Mouse (Mus musculus) ES-CJ7 (cell line): Measurements from ENCODE around the gene Elfn2.

ENCODE experiments used
- DNase-seq: peaks from one replicate; pipeline ENCODE4 v3.0.0; 2011; ENCODE audit warnings: low read depth, low spot score

Gene Elfn2

DNA sequence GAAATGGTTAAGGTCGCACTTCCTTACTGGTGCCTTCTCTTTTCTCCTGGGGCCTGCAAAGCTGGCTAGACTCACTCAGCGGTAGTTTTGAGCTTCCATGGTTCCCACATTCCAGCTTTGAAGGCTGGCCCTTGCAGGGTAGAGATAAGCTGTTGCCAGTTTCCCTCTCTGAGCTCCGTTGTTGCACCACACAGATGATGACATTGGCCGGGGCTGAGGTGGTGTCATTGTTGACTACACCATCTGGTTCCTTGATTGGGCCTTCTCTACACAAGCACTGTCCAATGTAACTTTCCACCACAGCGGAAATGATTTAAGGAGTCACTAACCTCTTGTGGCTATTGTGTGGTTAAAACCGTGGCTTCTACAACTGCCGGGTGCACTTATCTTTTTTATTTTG is 2.0 kb upstream of the Elfn2 start:
- DNase-seq = no peak

GRCm38 (mm10) chr15:78720094-78720493 is 1.5 kb upstream of the Elfn2 start:
- DNase-seq = peak; percentile 84

GRCm38 (mm10) chr15:78719416-78719815 is 845 bp upstream of the Elfn2 start:
- DNase-seq = peak; percentile 28

GRCm38 (mm10) chr15:78716936-78717335 is 1.6 kb downstream of the Elfn2 start:
- no peak for DNase-seq

GRCm38 (mm10) chr15:78715856-78716255 is 2.7 kb downstream of the Elfn2 start:
- DNase-seq = no peak

- no peak for DNase-seq
Measured at GRCm38 (mm10) chr15:78713751-78714150, 4.8 kb downstream of the Elfn2 start.

DNA sequence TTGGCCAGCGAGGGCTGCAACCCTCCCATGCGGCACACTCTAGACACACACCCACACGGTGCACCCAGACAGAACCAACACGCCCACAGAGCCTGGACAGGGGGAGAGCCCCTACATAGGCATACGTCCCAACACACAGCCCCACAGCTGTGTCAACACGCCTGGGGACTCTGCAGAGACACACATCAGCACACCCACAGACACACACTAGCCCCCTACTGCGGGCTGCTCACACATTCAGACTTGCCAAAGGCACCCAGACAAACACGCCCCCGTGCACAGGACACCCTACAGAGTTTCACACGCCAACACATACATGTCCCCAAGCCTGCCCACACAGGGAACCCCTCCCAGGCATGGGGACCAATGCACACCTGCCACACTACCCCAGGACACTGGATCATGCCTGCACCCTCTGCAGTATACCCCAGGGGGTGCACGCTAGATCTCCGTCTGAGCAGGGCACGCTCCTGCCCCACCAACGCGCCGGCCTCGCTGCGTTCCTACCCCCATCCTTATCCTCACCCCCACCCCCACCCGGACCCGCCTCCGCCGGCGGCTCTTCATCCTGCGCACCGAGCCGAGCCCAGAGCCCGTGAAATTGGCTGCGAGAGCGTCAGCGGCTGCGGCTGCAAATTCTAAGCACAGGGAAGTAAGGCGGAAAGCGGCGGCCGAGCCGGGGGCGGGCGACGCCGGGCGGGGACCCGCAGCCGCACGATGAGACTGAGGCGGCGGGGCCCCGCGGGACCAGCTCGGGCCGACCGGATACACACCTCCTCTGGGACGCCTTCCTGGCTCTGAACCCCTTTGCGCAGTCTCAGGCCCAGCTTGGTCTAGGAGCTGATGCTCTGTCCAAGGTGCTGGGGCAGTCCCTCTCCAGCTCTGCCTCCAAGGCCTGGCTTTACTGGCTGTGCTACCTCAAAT is 6.0 kb downstream of the Elfn2 start:
- DNase-seq = peak; percentile 75

GRCm38 (mm10) chr15:78711935-78712334 is 6.6 kb downstream of the Elfn2 start:
- no peak for DNase-seq

GRCm38 (mm10) chr15:78710634-78711033 is 7.9 kb downstream of the Elfn2 start:
- no peak for DNase-seq

- no peak for DNase-seq
Measured at GRCm38 (mm10) chr15:78709767-78710166, 8.8 kb downstream of the Elfn2 start.

DNA sequence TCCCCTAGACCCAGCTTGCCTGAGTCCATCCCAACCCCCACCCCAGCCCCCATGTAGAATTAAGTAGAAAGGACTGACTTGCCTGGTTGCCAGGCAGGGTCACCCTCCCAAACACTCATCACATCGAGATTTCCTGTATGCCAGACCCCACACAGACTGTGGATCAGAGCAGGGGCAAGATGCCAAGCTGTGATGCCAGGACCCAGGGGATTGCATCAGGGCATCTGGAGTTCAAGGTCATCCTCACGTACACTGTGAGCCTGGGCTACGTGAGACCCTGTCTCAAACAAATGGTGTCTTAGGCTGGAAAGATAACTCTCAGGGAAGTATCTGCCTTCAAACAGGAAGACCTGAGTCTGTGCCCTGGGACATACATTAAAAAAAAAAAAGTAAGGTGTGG is 11.9 kb downstream of the Elfn2 start:
- DNase-seq = no peak

DNA sequence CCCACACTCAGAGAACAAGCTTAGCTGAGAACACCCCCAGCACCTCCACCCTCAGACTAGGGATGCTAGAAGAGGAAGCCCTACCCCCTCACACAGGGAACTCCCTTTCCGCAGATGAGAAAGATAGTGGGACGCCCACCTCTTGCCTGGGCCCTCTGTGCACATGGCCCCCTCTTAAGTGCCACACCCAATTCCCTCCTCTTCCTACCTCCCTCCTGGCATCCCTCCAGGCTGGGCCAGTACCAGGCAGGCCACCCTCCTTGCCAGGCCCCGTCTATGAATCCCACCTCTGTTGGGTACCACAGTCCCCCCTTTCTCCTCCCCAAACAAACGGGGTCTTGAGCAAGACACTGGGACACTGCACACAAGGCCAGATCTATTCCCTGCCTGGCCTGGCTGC is 13.7 kb downstream of the Elfn2 start:
- no peak for DNase-seq

- no peak for DNase-seq
Measured at GRCm38 (mm10) chr15:78704007-78704406, 14.6 kb downstream of the Elfn2 start.

GRCm38 (mm10) chr15:78700420-78700819 is 18.2 kb downstream of the Elfn2 start:
- DNase-seq = no peak

DNA sequence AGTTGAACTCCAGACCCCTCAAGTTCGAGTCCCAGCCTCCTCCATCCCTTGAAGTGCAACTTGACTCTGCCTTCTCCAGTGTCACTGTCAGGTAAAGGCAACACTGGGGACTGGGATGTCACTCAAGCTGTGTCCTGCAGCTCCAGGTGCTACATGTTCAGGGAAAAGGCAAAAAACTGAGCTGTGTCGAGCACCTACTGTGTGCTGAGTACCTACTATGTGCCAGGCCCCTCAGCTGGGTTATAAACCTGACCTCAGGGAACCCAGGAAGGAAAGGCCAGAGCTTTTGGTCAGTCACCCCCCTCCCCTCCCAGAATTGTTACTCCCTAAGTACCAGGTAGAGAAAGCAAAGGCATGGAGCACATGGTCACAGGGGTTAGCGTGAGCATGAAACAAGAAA is 19.1 kb downstream of the Elfn2 start:
- DNase-seq = no peak

DNA sequence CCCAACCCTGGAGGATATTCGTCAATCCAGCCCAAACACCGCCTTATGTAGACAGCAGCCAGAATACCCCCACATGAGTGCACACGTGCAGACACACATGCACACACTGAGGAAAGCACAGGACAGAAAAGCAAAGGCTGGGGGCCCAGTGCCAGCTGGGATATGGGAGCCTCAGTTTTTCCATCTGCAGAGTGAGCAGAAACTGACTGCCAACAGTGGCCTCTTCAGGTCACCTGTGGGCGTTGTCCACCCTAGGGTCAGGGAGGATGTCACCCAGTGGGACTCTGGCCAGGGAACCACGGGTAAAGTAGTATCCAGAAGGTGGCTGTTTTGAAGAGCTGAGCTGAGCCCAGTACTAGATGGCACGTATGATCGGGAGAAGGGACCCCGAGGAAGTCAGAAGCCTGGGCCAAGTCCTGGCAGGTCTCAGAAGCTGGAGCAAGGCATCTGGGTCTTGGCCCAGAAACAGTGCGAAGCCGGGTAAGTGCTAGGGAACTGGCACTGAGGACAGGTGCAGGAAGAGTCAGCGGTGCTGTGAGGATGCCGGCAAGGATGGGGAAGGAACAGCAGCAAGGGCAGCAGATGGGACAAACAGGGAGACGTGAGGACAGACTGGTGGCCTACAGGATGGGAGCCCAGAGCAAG is 20.0 kb downstream of the Elfn2 start:
- DNase-seq = no peak

DNA sequence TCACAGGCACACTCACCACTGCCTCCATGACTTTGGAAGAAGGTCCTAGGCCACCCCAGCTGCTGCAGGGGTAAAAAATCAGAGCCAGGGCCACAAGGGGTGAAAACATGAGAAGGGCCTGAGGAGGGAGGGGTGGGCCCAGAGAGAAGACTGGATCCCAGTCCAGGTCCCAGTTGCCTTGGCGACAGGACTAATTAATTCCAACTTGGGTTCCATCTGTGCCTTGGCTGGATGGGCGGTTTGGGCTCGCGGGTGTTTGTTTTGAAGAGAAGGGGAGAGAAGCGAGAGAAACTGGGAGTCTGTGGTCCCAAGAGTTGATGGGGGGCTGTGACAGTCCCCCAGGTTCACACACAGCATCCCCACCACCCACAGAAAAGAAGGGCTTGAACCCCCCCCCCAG is 20.5 kb downstream of the Elfn2 start:
- DNase-seq = no peak

DNA sequence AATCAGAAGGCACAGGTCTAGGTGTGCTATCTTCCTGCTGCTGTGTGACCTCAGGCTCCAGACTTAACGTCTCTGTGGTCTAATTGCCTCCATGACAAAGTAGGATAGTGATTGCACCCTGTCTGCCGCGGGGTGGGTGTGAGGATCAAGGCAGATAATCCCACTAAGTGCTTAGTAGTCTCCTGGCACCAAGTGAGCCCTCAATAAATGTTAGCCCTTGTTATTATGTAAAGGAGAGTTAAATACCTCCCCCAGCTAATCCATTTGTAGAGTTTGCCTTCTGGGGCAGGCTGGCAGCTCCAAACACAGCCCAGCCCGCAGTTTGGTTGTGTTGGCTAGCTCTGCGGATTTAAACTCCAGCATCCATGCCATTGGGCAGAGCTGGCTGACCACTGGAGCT is 22.8 kb downstream of the Elfn2 start:
- no peak for DNase-seq

GRCm38 (mm10) chr15:78692505-78692904 is 26.1 kb downstream of the Elfn2 start:
- DNase-seq = no peak

DNA sequence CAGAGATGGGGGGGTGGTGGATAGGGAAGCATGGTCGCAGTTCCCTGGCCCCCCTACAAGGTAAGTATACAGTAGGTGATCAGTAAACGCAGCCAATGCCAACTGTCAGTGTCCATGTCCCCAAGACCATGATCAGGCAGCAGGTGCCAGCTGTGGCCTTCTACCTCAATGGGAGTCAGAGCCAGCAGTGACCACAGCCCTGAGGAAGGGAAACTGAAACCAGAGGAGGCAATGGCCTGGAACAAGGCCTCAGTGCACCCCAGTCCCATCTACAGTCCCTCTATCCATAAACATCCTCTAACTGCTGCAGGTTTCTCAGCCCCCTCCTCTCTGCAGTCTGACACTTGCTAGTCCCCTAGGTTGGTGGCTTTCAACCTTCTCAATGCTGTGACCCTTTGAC is 27.9 kb downstream of the Elfn2 start:
- no peak for DNase-seq

GRCm38 (mm10) chr15:78686910-78687309 is 31.7 kb downstream of the Elfn2 start:
- DNase-seq = no peak

- peak; percentile 8 for DNase-seq
Measured at GRCm38 (mm10) chr15:78684111-78684510, 34.5 kb downstream of the Elfn2 start.

DNA sequence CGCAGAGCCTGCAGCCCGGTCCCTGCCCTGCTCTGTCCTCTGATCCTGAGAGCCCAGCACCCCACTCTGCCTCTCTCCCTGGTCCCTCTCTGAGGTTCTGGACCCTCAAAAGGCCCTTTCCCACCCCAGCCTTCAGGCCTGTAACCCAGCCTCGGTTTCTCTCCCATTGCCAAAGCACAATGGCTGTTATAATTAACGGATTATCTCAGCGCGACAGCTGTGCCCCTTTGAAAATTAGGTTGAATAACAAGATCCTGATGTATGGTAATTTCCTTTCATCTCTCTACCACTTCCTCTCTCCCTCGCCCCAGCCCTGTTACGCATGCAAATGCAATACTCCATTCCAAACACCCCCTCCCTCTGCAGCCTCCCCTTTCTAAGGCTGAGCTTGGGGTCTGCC is 35.1 kb downstream of the Elfn2 start:
- DNase-seq = no peak
